Mouse (Mus musculus) liver, postnatal 0 days (tissue): ENCODE data around the gene Mnat1.

Source experiments
- CTCF ChIP-seq: sonication (generic); IDR thresholded peaks from 2 replicates; pipeline ENCODE4 v1.5.1; 2016; ENCODE audit warnings: antibody characterized with exemption, low read depth
- EP300 ChIP-seq: IDR thresholded peaks from 2 replicates; pipeline ENCODE4 v1.6.1; 2016; ENCODE audit warnings: antibody characterized with exemption, low read depth, mild to moderate bottlenecking

DNA sequence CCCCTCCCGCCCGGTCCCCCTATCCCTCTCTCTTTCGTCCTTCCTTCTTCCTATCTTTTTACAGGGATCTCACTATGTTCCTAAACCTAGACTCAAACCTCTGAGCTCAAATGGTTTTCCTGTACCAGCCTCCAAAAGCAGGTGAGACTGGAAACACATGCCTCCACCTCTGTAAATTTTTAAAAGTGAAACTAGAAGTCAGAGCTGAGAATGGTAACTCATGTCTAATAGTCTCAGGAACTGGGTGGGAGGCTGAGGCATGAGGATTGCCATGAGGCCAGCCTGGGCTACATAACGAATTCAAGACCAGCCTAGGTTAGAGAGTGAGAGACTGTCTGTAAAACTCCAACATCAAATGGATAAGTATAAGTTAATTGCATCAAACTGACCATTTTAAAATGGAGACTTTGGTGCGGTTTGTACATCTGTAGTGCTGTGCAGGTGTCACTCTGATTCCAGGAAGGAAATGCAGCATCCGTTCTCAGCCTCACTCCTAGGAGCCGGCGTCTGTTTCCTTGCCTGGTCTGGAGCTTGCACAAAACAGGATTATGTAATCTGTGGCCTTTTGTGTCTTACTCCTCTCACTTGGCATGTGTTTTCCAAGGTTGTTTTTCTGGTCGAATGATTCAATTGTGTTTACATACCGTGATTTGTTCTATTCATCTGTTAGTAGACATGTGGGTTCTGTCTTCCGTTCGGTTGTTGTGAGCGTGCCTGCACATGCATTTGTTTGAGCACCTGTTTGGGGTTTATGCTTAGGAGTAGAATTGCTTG lies 39.1 kb downstream of the Mnat1 start:
- no peak for TF ChIP-seq EP300
- TF ChIP-seq CTCF = no peak
